Mouse (Mus musculus) midbrain, postnatal 0 days (tissue): ENCODE results near the gene Gbx1. TPM values are rescaled to one million over a fixed set of nuclear protein-coding genes. Genes with fewer than 3 reads are reported as not detected.

Source experiments
- ATAC-seq: fragments of 200-750 bp; cut with Nextera tagmentation; 2 replicates; pipeline ENCODE4 v1.8.0; 2017; ENCODE audit warnings: moderate number of reproducible peaks, mild to moderate bottlenecking, moderate TSS enrichment, moderate library complexity; ENCODE audit not compliant: low FRiP score
- DNase-seq: peaks from one replicate; pipeline ENCODE4 v3.0.0-alpha.2; 2015; ENCODE audit warnings: low spot score
- H3K27ac ChIP-seq: fragments of 300-500 bp; sonication (generic); 2 replicates; pipeline ENCODE4 v1.5.1; 2014; ENCODE audit warnings: low read depth, mild to moderate bottlenecking, low read length, mixed read lengths
- H3K27me3 ChIP-seq: fragments of 300-500 bp; sonication (generic); 2 replicates; pipeline ENCODE4 v1.6.1; 2014; ENCODE audit warnings: low read length, control low read depth, mixed read lengths; ENCODE audit not compliant: insufficient read depth
- H3K36me3 ChIP-seq: fragments of 300-500 bp; sonication (generic); 2 replicates; pipeline ENCODE4 v1.6.1; 2014; ENCODE audit warnings: low read length, control low read depth, mixed read lengths; ENCODE audit not compliant: insufficient read depth
- H3K4me1 ChIP-seq: fragments of 300-500 bp; sonication (generic); 2 replicates; pipeline ENCODE4 v1.6.1; 2014; ENCODE audit warnings: mild to moderate bottlenecking, control low read depth, antibody characterized with exemption, low read length, mixed read lengths; ENCODE audit not compliant: insufficient read depth
- H3K4me2 ChIP-seq: fragments of 300-500 bp; sonication (generic); 2 replicates; pipeline ENCODE4 v1.6.1; 2014; ENCODE audit warnings: low read depth, mild to moderate bottlenecking, low read length, mixed read lengths; ENCODE audit not compliant: poor library complexity, severe bottlenecking
- H3K4me3 ChIP-seq: fragments of 300-500 bp; sonication (generic); 2 replicates; pipeline ENCODE4 v1.5.1; 2014; ENCODE audit warnings: low read depth, mild to moderate bottlenecking, low read length, moderate library complexity
- H3K9ac ChIP-seq: fragments of 300-500 bp; sonication (generic); replicated peaks from 2 replicates; pipeline ENCODE4 v1.6.1; 2014; ENCODE audit warnings: mild to moderate bottlenecking, low read length, moderate library complexity, mixed read lengths; ENCODE audit not compliant: poor library complexity, severe bottlenecking
- H3K9me3 ChIP-seq: fragments of 300-500 bp; sonication (generic); 2 replicates; pipeline ENCODE4 v1.6.1; 2016; ENCODE audit warnings: low read length, control low read depth
- CTCF ChIP-seq: IDR thresholded peaks from 2 replicates; pipeline ENCODE4 v1.5.1; 2016; ENCODE audit warnings: antibody characterized with exemption, mild to moderate bottlenecking
- WGBS: fragments of 180-500 bp; shearing (Covaris S2); extraction: QIAGEN DNeasy Blood & Tissue Kit; methylation state at CpG from one replicate; pipeline ENCODE4 v1.1.7; 2014; 5-methylcytosine and 5-hydroxymethylcytosine counted together
- polyA plus RNA-seq: library from polyadenylated mRNA; unstranded; fragments of >200 nt; fragmentation: Nextera tagmentation; extraction: Ambion mirVana; gene quantifications from 2 replicates; pipeline ENCODE4 v1.2.1, GENCODE M21; 2015
- total RNA-seq: library from RNA; depleted of rRNA; stranded (reverse); fragments of >200 nt; gene quantifications from 2 replicates; pipeline ENCODE4 v1.2.3, GENCODE M21; 2014

Gene Gbx1
- total and polyA plus RNA-seq, 2 experiments from 2014 or later, result 0.12 to 0.33 TPM

DNA sequence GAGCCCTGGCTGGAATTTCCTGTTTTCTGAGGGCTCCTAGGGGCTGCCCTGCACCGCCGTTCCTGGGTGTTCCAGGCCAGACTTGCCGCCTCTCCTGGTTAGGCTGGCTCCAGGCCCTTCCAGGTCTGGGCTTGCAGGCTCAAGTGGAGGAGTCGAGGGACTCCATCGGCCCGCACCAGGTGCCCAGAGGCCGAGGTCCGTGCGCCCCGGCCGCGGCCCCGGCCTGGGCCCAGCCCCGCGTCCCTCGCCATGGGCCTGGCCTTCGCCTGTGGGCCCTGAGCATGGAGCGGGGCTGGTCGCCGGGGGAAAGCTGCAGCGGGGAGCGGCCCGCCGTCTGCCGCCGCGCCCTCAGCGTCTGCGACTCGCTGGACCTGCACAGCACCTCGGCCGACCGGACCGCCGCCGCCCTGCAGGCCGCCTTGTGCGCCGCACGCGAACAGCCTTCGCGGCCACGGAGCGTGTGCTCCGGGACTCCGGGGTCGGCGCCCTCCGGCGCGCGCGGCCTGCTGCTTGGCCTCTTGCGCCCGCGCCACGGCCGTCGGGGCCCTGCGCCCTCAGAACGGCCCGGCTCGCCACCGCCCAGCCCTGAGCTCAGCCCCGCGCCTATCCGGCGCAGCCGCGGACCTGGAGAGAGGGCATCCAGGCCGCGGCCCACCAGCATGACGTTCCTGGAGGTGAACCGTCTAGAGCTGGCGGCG is 52.8 kb downstream of the Gbx1 start:
- TF ChIP-seq CTCF, result no peak
- Histone ChIP-seq H3K4me3 (peak overlapping the region; percentile 29), H3K36me3 (peaks cover 27% of the 10 kb centered on the region), H3K27me3 (no peaks in the 10 kb centered on the region), H3K9me3 (no peaks in the 10 kb centered on the region), H3K9ac (peak overlapping the region; percentile 36), H3K4me2 (peak overlapping the region; percentile 46), H3K27ac (no peak overlapping the region), H3K4me1 (0 out of 2 replicates have a peak, but pooled peaks cover 10% of the 10 kb centered on the region)
- ATAC-seq, result peak; percentile 7; the same call in 1 of the 2 replicates
- no peak for DNase-seq
- WGBS, result 11% methylated on average over 63 of the region's 77 CpGs

DNA sequence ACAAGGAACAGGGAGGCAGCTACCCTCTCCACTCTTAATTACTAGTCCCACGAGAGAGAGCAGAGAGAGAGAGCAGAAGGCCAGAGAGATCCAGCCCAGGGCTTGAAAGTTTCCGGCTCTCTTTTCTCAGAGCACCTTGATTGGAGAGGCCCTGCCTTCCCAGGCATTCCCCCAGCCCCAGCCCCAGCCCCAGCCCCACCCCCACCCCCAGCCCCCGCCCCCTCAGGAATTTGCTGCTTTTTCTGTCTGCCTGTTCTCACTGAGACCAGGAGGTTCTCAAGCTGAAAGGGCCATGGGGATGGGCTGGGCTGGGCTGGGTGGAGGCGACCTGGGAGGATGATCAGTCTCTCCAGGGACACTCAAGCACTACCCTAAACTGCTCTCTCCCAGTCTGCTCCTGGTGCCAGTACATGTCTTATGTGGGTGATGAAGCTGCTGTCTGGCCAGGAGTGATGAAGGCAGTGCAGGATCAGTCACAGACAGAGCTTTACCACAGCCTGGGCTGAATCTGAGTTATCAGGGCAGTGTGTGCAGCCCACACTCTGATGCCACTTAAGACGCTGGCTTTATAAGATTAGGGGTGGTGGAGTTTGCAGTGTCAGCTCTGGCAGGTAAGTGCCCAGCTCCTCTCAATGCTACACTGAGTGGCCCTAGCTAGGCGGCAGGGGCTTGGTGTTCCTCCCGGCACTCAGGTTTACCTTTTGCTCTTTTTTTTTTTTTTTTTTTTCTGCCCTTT is 54.0 kb downstream of the Gbx1 start:
- Histone ChIP-seq H3K9ac (no peak overlapping the region), H3K9me3 (no peaks in the 10 kb centered on the region), H3K27me3 (no peaks in the 10 kb centered on the region), H3K4me1 (0 out of 2 replicates have a peak, but pooled peaks cover 10% of the 10 kb centered on the region), H3K27ac (no peak overlapping the region), H3K4me3 (no peak overlapping the region), H3K36me3 (peaks cover 16% of the 10 kb centered on the region), H3K4me2 (no peak overlapping the region)
- WGBS, result 50% methylated on average over 7 of the region's 7 CpGs
- ATAC-seq (no peak), DNase-seq (no peak)
- TF ChIP-seq CTCF, result no peak

DNA sequence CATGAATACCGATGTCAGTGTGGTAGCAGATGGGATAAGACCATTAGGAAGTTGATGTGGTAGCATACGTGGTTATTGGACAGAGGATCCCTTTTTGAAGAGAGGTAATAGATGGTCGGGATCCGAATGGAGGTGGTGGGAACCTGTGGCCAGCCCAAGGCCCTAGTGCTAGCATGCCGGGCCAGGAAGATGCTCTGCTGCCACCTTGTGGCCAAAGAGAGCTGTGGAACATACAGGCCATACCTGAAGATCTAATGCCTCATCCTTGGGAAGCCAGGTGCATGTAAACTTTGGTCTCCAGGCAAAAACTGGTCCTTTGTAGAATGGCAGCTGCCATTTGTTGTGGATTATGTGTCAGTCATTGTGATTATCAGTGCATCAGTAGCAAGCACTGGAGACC is 56.4 kb downstream of the Gbx1 start:
- Histone ChIP-seq H3K4me2 (no peak overlapping the region), H3K27ac (no peak overlapping the region), H3K9me3 (no peaks in the 10 kb centered on the region), H3K27me3 (no peaks in the 10 kb centered on the region), H3K4me1 (0 out of 2 replicates have a peak, but pooled peaks cover 15% of the 10 kb centered on the region), H3K36me3 (no peaks in the 10 kb centered on the region), H3K4me3 (no peak overlapping the region), H3K9ac (no peak overlapping the region)
- TF ChIP-seq CTCF, result peak; percentile 95
- ATAC-seq (peak; percentile 70), DNase-seq (peak; percentile 89)
- WGBS, result 12% methylated on average over 5 of the region's 5 CpGs

DNA sequence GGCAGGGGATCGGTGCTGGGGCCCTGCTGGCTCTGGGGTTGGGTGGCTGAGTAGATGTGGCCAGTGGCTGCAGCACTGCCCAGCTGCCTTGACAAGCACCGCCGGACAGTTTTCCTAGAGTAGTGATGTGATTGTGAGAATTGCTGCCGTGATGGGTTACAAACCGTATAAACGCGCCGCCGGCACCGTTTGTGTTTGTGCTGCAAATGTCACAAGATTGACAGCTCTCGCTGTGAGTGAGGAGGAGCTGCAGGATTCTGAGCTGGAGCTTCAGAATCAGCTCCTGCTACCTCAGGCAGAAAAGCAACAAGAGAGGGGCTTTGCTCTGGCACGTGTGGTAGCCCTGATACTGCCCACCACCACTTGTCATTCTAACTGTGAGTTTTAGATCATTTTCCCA is 60.2 kb downstream of the Gbx1 start:
- 24% methylated on average over 12 of the region's 12 CpGs for WGBS

DNA sequence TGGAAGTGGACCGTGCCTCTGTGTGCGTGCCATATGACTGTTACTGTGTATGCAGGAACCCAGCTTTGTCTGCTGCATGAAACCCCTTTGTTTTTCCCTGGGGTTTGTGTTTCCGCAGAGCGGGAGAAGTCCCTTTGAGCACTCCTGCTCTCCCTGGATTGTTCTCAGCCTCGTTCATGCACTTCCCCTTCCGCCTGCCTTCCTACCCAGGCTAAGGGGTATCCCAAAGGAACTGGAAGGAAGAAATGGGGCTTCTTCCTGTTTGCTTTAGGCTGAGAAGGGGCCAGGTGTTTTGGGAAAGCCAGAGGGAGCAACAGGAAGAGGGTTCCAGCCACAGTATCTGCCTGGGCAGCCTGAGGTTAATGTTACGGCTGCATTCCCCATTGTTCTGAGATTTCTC is 71.4 kb downstream of the Gbx1 start:
- Histone ChIP-seq H3K4me3 (no peak overlapping the region), H3K9ac (no peak overlapping the region; the same call in 1 of the 2 replicates), H3K27me3 (no peaks in the 10 kb centered on the region), H3K4me2 (peak overlapping the region; percentile 26), H3K9me3 (no peaks in the 10 kb centered on the region), H3K36me3 (no peaks in the 10 kb centered on the region), H3K27ac (no peak overlapping the region), H3K4me1 (peaks cover 22% of the 10 kb centered on the region; the same call in 1 of the 2 replicates)
- ATAC-seq (no peak), DNase-seq (no peak)
- 45% methylated on average over 7 of the region's 7 CpGs for WGBS
- TF ChIP-seq CTCF, result no peak

More for the DNA sequence above, 60.2 kb downstream of the Gbx1 start:
- Histone ChIP-seq H3K4me2 (peak overlapping the region; percentile 18; the same call in 1 of the 2 replicates), H3K36me3 (no peaks in the 10 kb centered on the region), H3K27me3 (no peaks in the 10 kb centered on the region), H3K4me1 (0 out of 2 replicates have a peak, but pooled peaks cover 6% of the 10 kb centered on the region), H3K9me3 (no peaks in the 10 kb centered on the region), H3K4me3 (no peak overlapping the region), H3K9ac (no peak overlapping the region), H3K27ac (no peak overlapping the region)
- no peak for DNase-seq
- TF ChIP-seq CTCF, result no peak
- ATAC-seq, result no peak

DNA sequence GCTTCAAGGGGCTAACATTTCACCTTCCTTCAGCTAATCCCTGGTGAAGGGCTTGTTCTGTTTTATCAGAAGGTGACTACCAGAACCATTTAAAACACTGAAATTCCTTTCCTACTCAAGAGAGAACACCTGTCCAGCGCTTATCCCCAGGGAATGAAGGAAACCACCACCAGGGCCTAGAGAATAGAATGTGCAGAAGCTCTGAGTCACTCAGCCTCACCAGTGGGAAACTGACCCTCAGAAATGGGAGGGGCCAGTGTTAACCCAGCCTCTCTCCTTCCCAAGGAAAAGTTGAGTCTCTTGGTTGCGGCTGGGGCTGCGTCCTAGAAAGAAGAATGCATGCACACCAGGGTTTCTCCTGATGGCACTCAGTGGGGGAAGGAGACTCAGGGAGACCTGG is 71.9 kb downstream of the Gbx1 start:
- 63% methylated on average over 3 of the region's 3 CpGs for WGBS
- Histone ChIP-seq H3K4me2 (peak overlapping the region; percentile 98), H3K27ac (no peak overlapping the region), H3K4me1 (peaks cover 22% of the 10 kb centered on the region; the same call in 1 of the 2 replicates), H3K9ac (no peak overlapping the region), H3K27me3 (no peaks in the 10 kb centered on the region), H3K36me3 (no peaks in the 10 kb centered on the region), H3K9me3 (no peaks in the 10 kb centered on the region), H3K4me3 (no peak overlapping the region)
- ATAC-seq, result no peak
- no peak for DNase-seq
- no peak for TF ChIP-seq CTCF
